Mouse (Mus musculus) hindbrain, embryonic 12.5 days (tissue): Measurements from ENCODE around the gene Unc13d. TPM values are rescaled to one million over a fixed set of nuclear protein-coding genes. Genes with fewer than 3 reads are reported as not detected.
A peak's percentile ranks its signal among the peaks of the same experiment; 100 is the strongest.
"Not testable (repeated sequence)": the region's sequence is repeated elsewhere in the genome, so short reads cannot be mapped to it uniquely, and the experiment has no call there.

Experiments used
- ATAC-seq: fragments of 200-750 bp; cut with Nextera tagmentation; 2 replicates; pipeline ENCODE4 v1.8.0; 2017; ENCODE audit warnings: moderate TSS enrichment; ENCODE audit not compliant: low FRiP score
- H3K27ac ChIP-seq: fragments of 300-500 bp; sonication (generic); 2 replicates; pipeline ENCODE4 v1.5.1; 2016; ENCODE audit warnings: mild to moderate bottlenecking
- H3K27me3 ChIP-seq: fragments of 300-500 bp; sonication (generic); 2 replicates; pipeline ENCODE4 v1.6.1; 2016; ENCODE audit warnings: mild to moderate bottlenecking
- H3K36me3 ChIP-seq: fragments of 300-500 bp; sonication (generic); 2 replicates; pipeline ENCODE4 v1.6.1; 2016; ENCODE audit warnings: mild to moderate bottlenecking
- H3K4me1 ChIP-seq: fragments of 300-500 bp; sonication (generic); 2 replicates; pipeline ENCODE4 v1.6.1; 2016
- H3K4me2 ChIP-seq: fragments of 300-500 bp; sonication (generic); replicated peaks from 2 replicates; pipeline ENCODE4 v1.6.1; 2016; ENCODE audit warnings: mild to moderate bottlenecking
- H3K4me3 ChIP-seq: fragments of 300-500 bp; sonication (generic); 2 replicates; pipeline ENCODE4 v1.5.1; 2016; ENCODE audit warnings: mild to moderate bottlenecking
- H3K9ac ChIP-seq: fragments of 300-500 bp; sonication (generic); 2 replicates; pipeline ENCODE4 v1.6.1; 2016; ENCODE audit warnings: mild to moderate bottlenecking, moderate library complexity
- H3K9me3 ChIP-seq: fragments of 300-500 bp; sonication (generic); replicated peaks from 2 replicates; pipeline ENCODE4 v1.6.1; 2016; ENCODE audit warnings: mild to moderate bottlenecking
- WGBS: fragments of 180-500 bp; shearing (Covaris S2); methylation state at CpG from one replicate; pipeline ENCODE4 v1.1.7; 2016; 5-methylcytosine and 5-hydroxymethylcytosine counted together
- polyA plus RNA-seq: library from polyadenylated mRNA; unstranded; fragments of >200 nt; fragmentation: Nextera tagmentation; extraction: Ambion mirVana; gene quantifications from 2 replicates; pipeline ENCODE4 v1.2.1, GENCODE M21; 2016

The Unc13d gene
- 1.6 and 1.7 TPM in 2 replicates for polyA plus RNA-seq

DNA sequence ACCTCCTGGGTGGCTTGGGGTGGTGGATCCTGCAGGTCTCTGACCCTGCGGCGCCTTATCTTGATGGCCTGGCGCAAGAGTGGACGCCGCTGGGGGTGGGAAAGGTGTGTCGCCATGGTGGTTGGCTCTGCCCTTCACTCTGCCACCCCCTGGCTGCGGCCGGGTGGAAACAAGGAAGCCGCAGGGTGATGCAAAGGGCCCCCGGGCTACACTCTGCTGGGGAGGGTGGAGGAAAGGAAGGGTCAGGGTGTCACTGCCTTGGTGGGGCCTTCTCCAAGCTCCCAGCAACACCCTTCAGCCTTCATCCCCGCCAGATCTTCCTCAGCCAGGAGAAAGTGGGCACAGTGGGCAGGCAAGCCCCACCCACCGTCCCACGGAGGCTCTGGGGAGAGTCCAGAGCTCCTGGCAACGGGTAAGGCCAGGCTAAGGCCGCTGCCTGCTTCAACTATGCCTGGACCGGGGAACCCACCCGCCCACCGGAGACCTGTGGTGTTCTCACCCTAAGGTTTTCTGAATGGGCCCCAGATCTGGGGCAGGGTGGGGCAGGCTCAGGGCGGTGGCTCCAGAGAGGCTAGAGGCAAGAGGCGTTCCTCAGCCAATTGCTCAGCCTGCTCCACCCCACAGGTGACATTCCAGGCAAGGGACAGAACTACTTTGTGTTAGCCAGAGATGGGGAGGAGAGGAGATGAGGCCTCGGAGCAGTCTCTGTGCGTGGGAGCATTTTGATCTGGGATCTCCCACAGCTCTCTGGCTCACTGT, at the start of gene Unc13d:
Gene Unc13d, minus strand, starts transcription at position 516 of the 759 bp plus-strand sequence.
- peak within 1 kb of the TSS; percentile 24 for H3K4me3 ChIP-seq
- ATAC-seq = no peak
- H3K27ac ChIP-seq = peak within 1 kb of the TSS; percentile 71
- H3K36me3 ChIP-seq = peaks cover 37% of the 10 kb centered on the region
- H3K4me1 ChIP-seq = peaks cover 19% of the 10 kb centered on the region
- no peaks in the 10 kb centered on the region; the same call in 1 of the 2 replicates for H3K9me3 ChIP-seq
- WGBS = 67% methylated on average over 22 of the region's 22 CpGs
- peak within 1 kb of the TSS; percentile 63 for H3K9ac ChIP-seq
- peak within 1 kb of the TSS; percentile 55 for H3K4me2 ChIP-seq
- H3K27me3 ChIP-seq = no peaks in the 10 kb centered on the region

GRCm38 (mm10) chr11:116126261-116126660, 48.5 kb upstream of the Unc13d start:
- Histone ChIP-seq H3K4me1 (peaks cover 22% of the 10 kb centered on the region), H3K9me3 (no peaks in the 10 kb centered on the region), H3K27me3 (no peaks in the 10 kb centered on the region), H3K36me3 (peaks cover 9% of the 10 kb centered on the region), H3K4me3 (no peak overlapping the region), H3K4me2 (no peak overlapping the region), H3K9ac (no peak overlapping the region), H3K27ac (no peak overlapping the region)
- 93% methylated on average over 15 of the region's 15 CpGs for WGBS
- ATAC-seq = no peak

- not testable (repeated sequence) for H3K4me3 ChIP-seq, ATAC-seq
- 94% methylated on average over 8 of the region's 8 CpGs for WGBS
Observed at GRCm38 (mm10) chr11:116121731-116122245, 44.0 kb upstream of the Unc13d start.

GRCm38 (mm10) chr11:116117819-116118218, 40.1 kb upstream of the Unc13d start:
- no peak overlapping the region for H3K9ac ChIP-seq
- no peak overlapping the region for H3K27ac ChIP-seq
- no peaks in the 10 kb centered on the region for H3K9me3 ChIP-seq
- ATAC-seq = no peak
- H3K4me1 ChIP-seq = 0 out of 2 replicates have a peak, but pooled peaks cover 5% of the 10 kb centered on the region
- no peaks in the 10 kb centered on the region for H3K36me3 ChIP-seq
- H3K4me3 ChIP-seq = no peak overlapping the region
- 0 out of 2 replicates have a peak, but pooled peaks cover 8% of the 10 kb centered on the region for H3K27me3 ChIP-seq
- H3K4me2 ChIP-seq = no peak overlapping the region

More at GRCm38 (mm10) chr11:116121731-116122245, 44.0 kb upstream of the Unc13d start:
- not testable (repeated sequence) for H3K9ac ChIP-seq, H3K4me2 ChIP-seq, H3K36me3 ChIP-seq, H3K9me3 ChIP-seq, H3K27ac ChIP-seq, H3K4me1 ChIP-seq, H3K27me3 ChIP-seq

DNA sequence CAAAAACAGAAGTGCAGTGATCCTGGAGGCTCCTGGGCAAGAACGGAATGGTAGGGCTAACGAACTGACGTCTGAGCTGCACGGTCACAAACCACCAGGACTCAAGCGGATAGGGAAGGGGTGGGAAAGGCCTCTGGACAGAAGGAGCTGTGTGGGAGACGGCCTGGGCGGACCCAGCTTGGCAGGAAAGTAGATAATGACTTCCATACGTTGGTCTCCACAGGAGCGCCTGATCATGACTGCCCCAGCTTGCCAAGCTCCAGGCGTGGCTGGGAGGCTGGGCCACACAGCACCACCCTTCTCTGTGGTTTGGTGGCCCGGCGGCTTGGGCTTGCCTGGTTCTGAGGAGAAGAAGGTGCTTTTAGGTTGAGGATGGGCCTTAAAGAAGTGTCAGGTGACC, 39.5 kb upstream of the Unc13d start:
- Histone ChIP-seq H3K36me3 (no peaks in the 10 kb centered on the region), H3K9me3 (no peaks in the 10 kb centered on the region), H3K27ac (no peak overlapping the region), H3K4me2 (no peak overlapping the region), H3K27me3 (peaks cover 13% of the 10 kb centered on the region; the same call in 1 of the 2 replicates), H3K4me1 (0 out of 2 replicates have a peak, but pooled peaks cover 5% of the 10 kb centered on the region), H3K4me3 (no peak overlapping the region), H3K9ac (no peak overlapping the region)
- no peak for ATAC-seq
- WGBS = 65% methylated on average over 12 of the region's 12 CpGs

- ATAC-seq = no peak
- peaks cover 67% of the 10 kb centered on the region for H3K27me3 ChIP-seq
- H3K9ac ChIP-seq = no peak overlapping the region
- no peaks in the 10 kb centered on the region for H3K36me3 ChIP-seq
- H3K4me2 ChIP-seq = no peak overlapping the region
- peaks cover 24% of the 10 kb centered on the region for H3K4me1 ChIP-seq
- no peak overlapping the region for H3K4me3 ChIP-seq
- no peaks in the 10 kb centered on the region for H3K9me3 ChIP-seq
- H3K27ac ChIP-seq = no peak overlapping the region
- WGBS = 84% methylated on average over 19 of the region's 19 CpGs
Observed at GRCm38 (mm10) chr11:116111611-116112203, 33.9 kb upstream of the Unc13d start.

DNA sequence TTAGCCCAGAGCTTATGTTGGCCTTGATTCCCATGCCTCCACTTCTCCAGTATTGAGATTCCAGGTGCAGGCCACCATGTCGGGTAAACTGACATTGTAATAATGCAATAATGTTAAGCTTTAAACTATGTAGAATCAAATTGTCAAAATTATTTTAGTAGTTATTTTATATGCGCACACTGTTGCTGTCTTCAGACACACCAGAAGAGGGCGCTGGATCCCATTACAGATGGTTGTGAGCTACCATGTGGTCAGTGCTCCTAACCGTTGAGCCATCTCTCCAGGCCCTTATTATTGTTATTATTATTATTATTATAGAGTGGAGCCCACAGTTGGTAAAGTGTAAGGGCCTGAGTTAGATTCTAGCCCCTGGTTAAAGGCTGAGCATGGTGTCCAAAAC, 33.3 kb upstream of the Unc13d start:
- 80% methylated on average over 4 of the region's 4 CpGs for WGBS

GRCm38 (mm10) chr11:116110540-116110939, 32.8 kb upstream of the Unc13d start:
- no peaks in the 10 kb centered on the region for H3K36me3 ChIP-seq
- ATAC-seq = no peak
- H3K27me3 ChIP-seq = peaks cover 79% of the 10 kb centered on the region
- H3K9me3 ChIP-seq = no peaks in the 10 kb centered on the region
- peaks cover 32% of the 10 kb centered on the region for H3K4me1 ChIP-seq
- 29% methylated on average over 10 of the region's 10 CpGs for WGBS
- peak overlapping the region; percentile 50 for H3K4me2 ChIP-seq
- H3K9ac ChIP-seq = no peak overlapping the region
- H3K27ac ChIP-seq = no peak overlapping the region
- H3K4me3 ChIP-seq = peak overlapping the region; percentile 33

More for the DNA sequence above, 33.3 kb upstream of the Unc13d start:
- Histone ChIP-seq H3K9me3 (no peaks in the 10 kb centered on the region), H3K27me3 (peaks cover 74% of the 10 kb centered on the region), H3K36me3 (no peaks in the 10 kb centered on the region), H3K27ac (no peak overlapping the region), H3K4me2 (no peak overlapping the region), H3K9ac (no peak overlapping the region), H3K4me3 (no peak overlapping the region), H3K4me1 (peaks cover 30% of the 10 kb centered on the region)
- ATAC-seq = no peak

GRCm38 (mm10) chr11:116110131-116110530, 32.4 kb upstream of the Unc13d start:
- no peaks in the 10 kb centered on the region for H3K36me3 ChIP-seq
- WGBS = 3% methylated on average over 35 of the region's 35 CpGs
- H3K4me3 ChIP-seq = peak overlapping the region; percentile 33
- H3K4me2 ChIP-seq = peak overlapping the region; percentile 50
- peaks cover 32% of the 10 kb centered on the region for H3K4me1 ChIP-seq
- peaks cover 81% of the 10 kb centered on the region for H3K27me3 ChIP-seq
- ATAC-seq = no peak
- H3K9ac ChIP-seq = peak overlapping the region; percentile 24; the same call in 1 of the 2 replicates
- H3K27ac ChIP-seq = no peak overlapping the region
- no peaks in the 10 kb centered on the region for H3K9me3 ChIP-seq

- Histone ChIP-seq H3K36me3 (no peaks in the 10 kb centered on the region), H3K4me3 (peak overlapping the region; percentile 33), H3K4me1 (peaks cover 33% of the 10 kb centered on the region), H3K9me3 (no peaks in the 10 kb centered on the region), H3K27me3 (peaks cover 81% of the 10 kb centered on the region), H3K4me2 (peak overlapping the region; percentile 50), H3K9ac (peak overlapping the region; percentile 24), H3K27ac (no peak overlapping the region)
- no peak for ATAC-seq
- WGBS = 2% methylated on average over 65 of the region's 70 CpGs
Observed at GRCm38 (mm10) chr11:116109441-116110081, 31.8 kb upstream of the Unc13d start.

DNA sequence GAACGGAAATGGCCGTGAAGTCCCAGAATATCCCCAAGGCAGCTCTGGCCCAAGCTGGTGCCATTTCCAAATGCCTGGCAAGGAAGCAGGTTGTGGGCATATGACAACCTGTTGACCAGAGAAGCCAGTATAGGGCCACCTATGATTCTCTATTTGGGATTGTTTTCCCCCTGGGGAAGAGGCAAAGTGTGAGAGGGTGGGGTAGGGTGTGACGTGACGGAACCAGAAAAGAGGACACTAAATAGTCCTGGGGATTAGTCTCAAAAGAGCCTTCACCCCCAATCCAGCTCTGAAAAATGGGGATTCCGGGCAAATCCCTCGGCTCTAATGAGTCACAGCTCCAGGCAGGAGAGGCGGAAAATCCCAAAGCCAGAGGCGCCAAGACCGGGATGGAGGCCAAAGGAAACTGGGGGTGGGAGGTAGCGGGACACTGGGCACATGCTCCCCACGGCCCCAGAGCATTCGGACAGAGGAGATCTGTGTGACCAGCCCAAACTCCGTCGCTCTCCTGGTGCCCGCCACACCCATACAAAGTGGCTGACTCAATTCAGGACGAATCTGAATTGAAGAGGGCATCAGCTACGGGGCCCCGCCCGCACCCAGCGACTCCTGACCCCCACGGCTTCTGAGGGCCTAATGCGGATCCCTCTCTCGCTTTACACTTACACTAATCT, 30.8 kb upstream of the Unc13d start:
- Histone ChIP-seq H3K27me3 (peaks cover 75% of the 10 kb centered on the region), H3K27ac (no peak overlapping the region), H3K36me3 (no peaks in the 10 kb centered on the region), H3K9ac (no peak overlapping the region), H3K4me1 (peaks cover 42% of the 10 kb centered on the region), H3K4me2 (peak overlapping the region; percentile 50), H3K4me3 (no peak overlapping the region), H3K9me3 (no peaks in the 10 kb centered on the region)
- ATAC-seq = no peak
- 7% methylated on average over 23 of the region's 23 CpGs for WGBS
